Mouse (Mus musculus) yolk sac, embryonic 10.5 days (tissue): ENCODE results near the gene Il10rb.
A peak's percentile ranks its signal among the peaks of the same experiment; 100 is the strongest.

Experiments used
- DNase-seq: peaks from one replicate; pipeline ENCODE4 v3.0.0-alpha.2; 2017; ENCODE audit warnings: low spot score

Gene Il10rb

DNA sequence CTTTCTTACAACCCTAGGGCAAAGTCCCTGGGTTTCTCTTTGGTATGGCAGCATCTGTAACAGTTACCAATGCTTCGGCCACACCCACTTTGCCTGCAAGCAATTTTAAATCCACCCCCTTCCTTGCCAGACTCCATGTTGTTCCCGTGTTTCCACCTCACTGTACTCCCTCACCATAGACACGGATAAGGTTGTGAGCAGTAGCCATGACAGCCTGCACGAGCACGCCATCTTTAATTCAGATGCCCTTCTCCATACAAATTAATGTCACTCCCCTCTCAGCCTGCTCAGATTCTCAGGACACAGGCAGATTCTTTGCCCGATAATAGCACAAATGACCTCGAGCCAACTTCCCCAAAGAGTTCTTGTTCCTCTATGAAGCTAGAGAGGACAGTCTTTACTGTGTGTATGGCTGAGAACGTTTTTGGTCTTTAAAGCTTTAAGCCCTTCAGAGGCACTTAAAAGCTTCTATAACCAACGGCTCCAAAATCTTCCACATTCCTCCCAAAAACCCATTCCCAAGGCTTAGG is 23.6 kb upstream of the Il10rb start:
- DNase-seq = no peak

GRCm38 (mm10) chr16:91384221-91384620 is 21.7 kb upstream of the Il10rb start:
- DNase-seq = no peak

GRCm38 (mm10) chr16:91385621-91386020 is 20.3 kb upstream of the Il10rb start:
- peak; percentile 50 for DNase-seq

DNA sequence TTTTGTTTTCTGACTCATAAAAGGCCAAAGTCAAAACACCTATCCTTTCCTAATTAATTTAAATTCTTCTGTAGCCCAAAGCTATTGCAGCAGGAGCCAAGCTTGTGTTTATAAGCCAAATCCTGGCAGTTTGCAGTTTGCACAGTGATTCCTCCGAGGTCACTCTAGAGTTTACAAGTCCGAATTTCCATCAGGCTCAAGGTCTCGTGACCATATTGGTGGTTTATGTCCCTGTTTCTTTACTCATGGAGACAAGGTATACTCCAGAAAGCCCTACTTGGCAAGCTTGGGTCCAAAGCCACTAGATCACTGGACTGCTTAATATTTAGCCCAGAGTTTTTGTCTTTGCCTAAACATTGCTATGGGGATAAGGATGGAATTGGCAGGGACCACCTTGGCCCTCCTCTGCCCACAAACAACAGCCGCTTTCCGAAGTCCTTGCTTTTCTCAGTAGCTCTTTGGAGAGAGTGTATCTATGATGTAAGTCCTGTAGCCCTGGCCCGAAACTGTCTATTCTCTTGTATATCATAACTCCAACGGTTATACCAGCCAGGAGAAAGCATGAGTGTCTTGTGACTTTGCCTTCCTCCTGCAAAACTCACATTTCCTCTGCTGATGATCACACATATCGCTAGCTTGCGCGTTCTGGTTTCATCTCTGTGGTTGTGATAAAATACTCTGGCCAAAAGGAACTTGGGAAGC is 19.4 kb upstream of the Il10rb start:
- peak; percentile 53 for DNase-seq

GRCm38 (mm10) chr16:91387121-91387486 is 18.9 kb upstream of the Il10rb start:
- DNase-seq = no peak

DNA sequence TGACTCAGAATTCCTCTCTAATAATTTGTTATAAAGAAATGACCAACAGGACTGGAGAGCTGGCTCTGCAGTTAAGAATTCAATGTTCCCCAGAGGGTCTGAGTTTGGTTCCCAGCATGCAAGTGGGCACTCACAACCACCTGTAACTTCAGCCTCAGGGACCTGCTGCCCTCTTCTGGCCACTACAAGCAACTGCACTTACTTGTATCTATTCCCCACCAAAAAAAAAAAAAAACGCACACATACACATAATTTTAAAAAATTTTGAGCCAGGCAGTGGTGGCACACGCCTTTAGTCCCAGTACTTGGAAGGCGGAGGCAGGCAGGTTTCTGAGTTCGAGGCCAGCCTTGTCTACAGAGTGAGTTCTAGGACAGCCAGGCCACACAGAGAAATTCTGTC is 15.9 kb upstream of the Il10rb start:
- DNase-seq = no peak

DNA sequence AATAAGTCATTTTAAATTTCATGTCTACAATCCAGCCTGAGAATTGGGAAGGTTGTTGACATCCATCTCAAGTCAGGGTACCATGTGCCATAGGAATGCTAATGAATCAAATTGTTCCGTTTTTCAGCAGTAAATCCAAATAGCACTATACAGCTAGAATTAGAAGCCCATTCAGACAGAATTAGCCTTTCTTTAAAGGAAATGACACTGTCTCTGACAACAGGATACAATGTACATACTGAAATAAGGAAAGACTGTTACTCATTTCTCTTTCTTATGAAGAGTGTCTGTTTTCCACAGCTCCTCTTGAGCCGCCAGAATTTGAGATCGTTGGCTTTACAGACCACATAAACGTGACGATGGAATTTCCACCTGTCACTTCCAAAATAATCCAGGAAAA is 14.5 kb upstream of the Il10rb start, which contains the start of gene Gm21970:
Gm21970 (plus strand) TSS at position 301 of the 400 bp plus-strand sequence.
- no peak for DNase-seq

DNA sequence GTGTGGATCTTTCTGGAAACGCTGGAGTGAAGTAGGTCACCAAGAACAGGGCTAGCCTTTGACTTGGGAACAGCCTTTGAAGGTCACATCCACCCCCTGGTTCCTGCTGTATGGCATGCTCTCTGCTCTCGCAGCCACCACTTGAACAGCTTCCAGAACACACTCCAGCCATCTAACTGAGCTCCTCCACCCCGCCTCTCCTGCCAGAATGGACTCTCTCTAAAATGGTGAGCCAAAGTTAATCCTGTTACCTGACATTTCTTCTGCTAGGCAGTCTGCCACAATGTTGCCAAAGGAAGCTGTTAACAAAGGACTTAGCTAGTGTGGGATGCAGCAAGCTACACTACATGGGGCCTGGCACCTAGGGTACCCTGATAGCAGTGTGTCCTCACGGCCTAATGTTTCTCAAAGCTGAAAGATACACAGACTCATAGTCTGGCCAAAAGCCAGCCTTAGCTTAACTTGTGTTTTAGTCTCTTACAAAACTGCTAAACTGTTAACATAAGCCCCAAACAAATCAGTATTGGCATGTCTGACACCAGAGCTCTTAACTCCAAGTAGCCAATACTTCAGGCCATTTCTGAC is 11.0 kb upstream of the Il10rb start:
- DNase-seq = no peak

DNA sequence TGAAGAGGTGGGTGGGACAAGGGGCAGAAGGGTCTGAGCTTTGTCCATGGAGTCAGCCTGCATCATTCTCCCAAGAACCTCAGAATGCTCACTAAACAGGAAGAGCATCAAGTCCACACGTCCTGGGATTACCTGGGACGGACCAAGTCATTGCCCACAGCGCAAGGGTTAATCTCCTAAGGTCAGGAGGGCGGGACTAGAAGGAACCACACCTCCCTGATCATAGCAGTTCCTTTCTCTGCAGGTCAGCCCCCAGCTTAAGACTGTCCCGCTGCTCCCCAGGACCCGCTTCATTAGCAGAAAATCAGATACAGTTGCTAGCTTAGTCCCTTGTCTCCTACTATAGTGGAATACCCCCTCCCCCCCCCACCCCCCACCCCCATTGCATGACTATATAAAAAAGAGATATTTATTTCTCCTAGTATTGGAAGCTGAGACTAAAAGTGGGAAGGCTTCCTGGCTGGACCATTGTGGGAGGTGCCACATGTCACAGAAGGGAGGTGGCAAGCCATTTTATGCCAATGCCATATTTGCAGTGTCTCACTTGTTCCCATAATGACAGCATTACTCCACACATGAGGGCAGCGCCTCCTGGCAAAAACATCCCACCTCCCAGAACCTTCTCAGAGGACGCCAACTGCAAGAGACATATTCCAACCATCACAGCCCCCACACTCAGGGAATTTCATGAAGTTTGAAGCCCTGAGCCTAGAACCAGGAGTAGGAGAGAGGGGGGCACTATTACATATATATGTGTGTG is 10.2 kb upstream of the Il10rb start:
- no peak for DNase-seq

DNA sequence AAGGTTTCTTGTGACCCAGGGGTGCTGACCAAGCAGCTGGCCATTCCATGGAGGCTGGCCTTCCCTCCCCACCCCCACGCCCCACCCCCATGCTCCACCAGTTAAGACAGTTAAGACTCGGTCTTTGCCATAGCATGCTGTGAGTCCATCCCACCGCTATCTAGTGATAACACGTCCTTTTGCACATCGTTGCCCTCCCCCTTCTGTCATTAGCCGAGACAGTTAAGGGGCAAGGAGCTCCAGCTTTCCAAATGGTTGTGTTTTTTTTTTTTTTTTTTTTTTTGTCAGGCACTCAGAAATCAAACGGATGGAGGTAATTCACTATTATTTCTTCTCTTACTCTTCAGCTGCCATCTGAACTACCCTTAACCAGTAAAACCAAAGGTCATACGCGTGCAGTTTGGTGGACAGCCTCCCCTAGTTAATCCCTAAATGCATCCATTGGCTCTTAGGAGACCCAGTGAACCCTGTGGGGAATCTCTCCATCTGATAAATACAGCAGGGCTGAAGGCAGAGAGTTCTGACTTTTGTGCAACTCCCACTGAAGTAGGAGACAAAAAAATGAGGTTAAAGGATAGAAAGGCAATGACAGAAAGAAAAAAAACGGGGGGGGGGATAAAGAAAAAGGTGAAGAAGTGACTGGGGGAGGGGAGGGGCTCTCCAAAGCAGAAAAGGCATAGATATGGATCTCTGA is 9.0 kb upstream of the Il10rb start:
- no peak for DNase-seq

DNA sequence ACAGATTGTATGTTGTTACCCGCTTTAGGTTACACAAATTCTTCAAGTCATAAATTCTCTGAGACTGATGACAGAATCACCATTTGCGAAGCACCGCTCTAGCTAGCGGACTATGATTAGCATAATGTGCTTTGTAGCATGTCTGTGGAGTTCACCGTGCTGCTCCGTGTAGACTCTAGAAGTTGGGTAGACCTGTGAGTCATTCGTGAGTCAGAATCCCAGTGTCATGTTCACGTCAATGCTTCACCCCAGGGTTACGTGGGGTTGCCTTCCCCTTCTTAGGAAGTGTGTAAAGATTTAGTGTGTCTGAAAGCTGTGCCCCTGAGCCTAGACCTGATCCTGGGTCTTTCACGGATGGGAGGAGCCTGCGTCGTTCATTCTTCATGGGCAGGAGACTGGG is 7.9 kb upstream of the Il10rb start:
- DNase-seq = no peak

DNA sequence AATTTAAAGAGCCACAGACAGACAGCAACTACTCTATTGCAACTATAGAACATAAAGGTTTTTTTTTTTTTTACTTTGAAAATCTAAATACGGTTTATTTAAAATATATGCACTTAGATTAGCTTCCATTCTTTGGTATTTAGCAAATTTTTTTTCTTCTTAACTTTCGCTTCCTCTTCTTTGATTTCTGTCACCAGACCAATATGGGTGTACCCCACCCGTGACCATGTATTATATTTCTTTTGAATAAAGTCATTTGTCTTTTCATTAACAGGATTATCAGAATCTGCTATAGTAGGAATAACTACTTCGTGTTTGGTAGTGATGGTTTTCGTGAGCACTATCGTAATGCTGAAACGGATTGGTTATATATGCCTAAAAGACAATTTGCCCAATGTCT is 7.0 kb upstream of the Il10rb start:
- no peak for DNase-seq

GRCm38 (mm10) chr16:91401569-91402165 is 4.3 kb upstream of the Il10rb start:
- DNase-seq = no peak

- no peak for DNase-seq
Measured at GRCm38 (mm10) chr16:91403784-91404183, 2.2 kb upstream of the Il10rb start.

DNA sequence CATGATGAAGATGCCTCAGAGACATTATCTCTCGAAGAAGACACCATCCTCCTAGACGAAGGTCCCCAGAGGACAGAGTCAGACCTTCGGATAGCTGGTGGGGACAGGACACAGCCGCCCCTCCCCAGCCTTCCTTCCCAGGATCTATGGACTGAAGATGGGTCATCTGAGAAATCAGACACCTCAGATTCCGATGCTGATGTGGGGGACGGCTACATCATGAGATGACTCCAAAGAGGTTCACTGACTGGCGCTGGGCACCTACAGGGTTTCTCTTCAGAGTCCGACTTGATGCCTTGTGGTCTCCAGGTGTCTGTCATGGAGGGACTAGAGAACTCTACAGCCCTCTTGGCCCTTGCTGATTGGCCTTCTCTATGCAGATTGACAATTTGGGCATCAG is 1.8 kb upstream of the Il10rb start:
- DNase-seq = no peak

- no peak for DNase-seq
Measured at GRCm38 (mm10) chr16:91404828-91405577, 961 bp upstream of the Il10rb start.

GRCm38 (mm10) chr16:91406585-91407220 is 739 bp downstream of the Il10rb start:
- DNase-seq = no peak

- DNase-seq = peak; percentile 76
Measured at GRCm38 (mm10) chr16:91413102-91413844, 7.3 kb downstream of the Il10rb start.

DNA sequence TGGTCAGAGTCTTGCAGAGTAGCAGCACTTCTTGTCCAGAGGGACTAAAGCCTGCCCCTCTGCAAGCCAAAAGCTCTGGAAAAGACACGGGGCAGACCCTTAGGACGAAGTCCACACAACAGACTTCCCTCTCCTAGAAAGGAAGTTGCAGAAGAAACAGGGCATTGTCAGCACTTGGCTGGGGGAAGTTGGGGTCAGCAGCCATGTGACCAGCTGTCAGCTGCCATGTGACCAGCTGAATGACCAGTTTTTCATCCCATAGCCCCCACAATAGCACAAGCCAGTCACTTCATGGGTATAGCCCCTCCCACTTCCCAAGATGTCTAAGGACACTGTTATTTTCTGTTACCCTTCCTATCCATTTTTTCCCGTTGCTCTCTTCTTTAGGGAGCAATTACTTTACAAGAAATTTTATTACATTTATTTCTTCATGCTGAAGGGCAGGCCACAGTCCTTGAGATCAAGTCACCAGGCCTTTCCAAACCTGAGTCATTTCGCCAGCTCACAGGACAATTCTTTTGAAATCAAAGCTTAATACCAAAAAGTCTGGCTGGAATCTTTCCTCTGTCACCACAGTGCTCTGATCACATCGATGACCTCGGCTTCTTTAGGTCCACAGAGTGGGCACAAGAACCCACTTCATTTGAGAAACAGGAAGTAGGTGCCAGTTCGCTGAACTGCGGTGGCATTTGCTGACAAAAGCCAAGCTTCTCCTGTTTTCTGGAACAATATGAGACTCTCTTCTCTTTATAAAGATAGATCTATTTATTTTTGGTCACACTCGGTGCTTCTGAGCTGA is 9.6 kb downstream of the Il10rb start:
- DNase-seq = peak; percentile 50
